Mouse (Mus musculus): Measurements from ENCODE around the gene Gm5926.
"Not testable (repeated sequence)": the region's sequence is repeated elsewhere in the genome, so short reads cannot be mapped to it uniquely, and the experiment has no call there.

The Gm5926 gene

GRCm38 (mm10) chrX:32650416-32650815 lies at the start of gene Gm5926:
Gene Gm5926, plus strand, starts transcription at chrX:32650716.
- in situ Hi-C loops (cut with MboI; ENCODE audit: low sequenced_read_pairs): not testable (repeated sequence)

- in situ Hi-C loops (cut with MboI; ENCODE audit: low sequenced_read_pairs): not testable (repeated sequence)
These were observed 49.5 kb upstream of the Gm5926 start for GRCm38 (mm10) chrX:32601008-32601407.

- in situ Hi-C loops (cut with MboI; ENCODE audit: low sequenced_read_pairs): not testable (repeated sequence)
These were observed 49.1 kb upstream of the Gm5926 start for GRCm38 (mm10) chrX:32601425-32601824.
